Mouse (Mus musculus) lung, adult 2 months (tissue): ENCODE measurements at regions not wholly inside any gene's neighbourhood (a gene's known extent, or its start where the extent isn't known, plus 50 kb on each side); places are given as distances from the start of the nearest gene placed in this dataset.

ENCODE experiments used
- CTCF ChIP-seq: fragments of 200-500 bp; IDR thresholded peaks from 2 replicates; pipeline ENCODE4 v1.5.1; 2011; ENCODE audit warnings: mild to moderate bottlenecking, low read length, control low read depth; ENCODE audit not compliant: insufficient read depth
- POLR2A ChIP-seq: fragments of 200-500 bp; IDR thresholded peaks from 2 replicates; pipeline ENCODE4 v1.6.1; 2011; ENCODE audit warnings: low read depth, mild to moderate bottlenecking, control low read depth, low read length, borderline replicate concordance; ENCODE audit errors: extremely low read depth

DNA sequence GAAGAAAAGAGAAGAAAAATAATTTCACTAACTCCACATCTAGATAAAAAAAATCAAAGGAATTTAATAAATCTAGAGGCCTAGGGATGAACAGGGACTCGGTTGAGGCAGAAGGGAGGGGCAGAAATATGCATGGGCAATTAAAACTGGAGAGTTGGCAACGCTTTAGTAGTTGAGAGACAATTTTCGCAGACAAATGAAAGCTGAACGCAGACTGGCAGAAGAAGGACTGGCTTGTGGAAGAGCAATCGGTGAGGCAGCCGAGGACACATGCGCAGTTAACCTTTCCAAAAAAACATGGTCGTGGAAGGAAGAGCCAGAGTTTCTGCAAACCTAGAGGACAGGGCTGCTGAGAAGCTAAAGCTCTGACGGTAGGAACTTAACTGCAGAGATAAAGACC, 82.1 kb upstream of the Cav2 start:
- TF ChIP-seq POLR2A (no peak), CTCF (no peak)
